11 mouse cellular contexts compared by ENCODE assay signal in the genomic region with DNA sequence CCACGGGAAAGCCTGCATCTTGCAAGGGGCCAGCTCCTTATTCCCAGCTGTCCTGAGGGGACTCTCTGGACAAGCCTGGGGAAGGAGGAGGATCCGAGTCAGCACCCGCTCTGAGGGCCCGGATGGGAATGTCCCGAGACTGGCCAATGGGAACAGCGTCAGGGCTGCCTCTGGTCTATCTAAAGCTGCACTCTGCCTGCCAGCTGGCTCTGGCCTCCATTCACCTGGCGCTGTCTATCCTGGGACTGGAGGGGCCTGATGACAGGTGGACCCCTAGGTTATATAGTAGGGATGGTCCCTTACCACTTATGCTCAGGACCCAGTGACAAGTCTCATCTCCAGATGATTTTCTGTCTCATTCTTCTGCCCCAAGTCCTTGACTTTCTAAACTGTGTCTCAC. TPM values are rescaled to one million over a fixed set of nuclear protein-coding genes. Genes with fewer than 3 reads are reported as not detected.
DNase-seq lines count a peak whose midpoint lies in the region; ATAC-seq lines count a peak whose summit lies in the region.
"Had no signal": no experiment of that assay in that cellular context is flagged by ENCODE, and none has a peak within 500 bp of the region (broad histone marks: within the 10 kb centered on the region; RNA-seq: fewer than 3 reads in every experiment).

No protein-coding gene starts in this region.

- no peak for DNase-seq in forebrain, embryonic 10.5 days (ENCODE audit: extremely low spot score, low spot score)
- peak; percentile 63 for DNase-seq in 3134 (ENCODE audit: extremely low read depth, insufficient read length, low spot score)
- DNase-seq in gastrocnemius, postnatal 36 days = no peak
- DNase-seq: gastrocnemius, postnatal 25 days had no signal

- H3K27me3 ChIP-seq in forebrain, embryonic 16.5 days (replicated peaks; ENCODE audit: control insufficient read depth, insufficient read depth, low read length) = no peaks in the 10 kb centered on the region
- H3K27me3 ChIP-seq in forebrain, embryonic 10.5 days (ENCODE audit: poor library complexity, severe bottlenecking) = peaks cover 15% of the 10 kb centered on the region; the same call in 1 of the 2 replicates
- no peaks in the 10 kb centered on the region; the same call in 1 of the 2 replicates for H3K27me3 ChIP-seq in midbrain, embryonic 12.5 days
- H3K27me3 ChIP-seq in midbrain, embryonic 15.5 days (replicated peaks) = no peaks in the 10 kb centered on the region
- H3K27me3 ChIP-seq in hindbrain, embryonic 16.5 days (replicated peaks; ENCODE audit: control insufficient read depth, insufficient read depth, low read length) = no peaks in the 10 kb centered on the region
- H3K27me3 ChIP-seq: embryonic facial prominence, embryonic 12.5 days had no signal

- 53% methylated on average over 7 of the region's 7 CpGs for WGBS in forebrain, embryonic 16.5 days
- WGBS in forebrain, embryonic 10.5 days = 72% methylated on average over 7 of the region's 7 CpGs
- 67% methylated on average over 7 of the region's 7 CpGs for WGBS in midbrain, embryonic 12.5 days
- WGBS in midbrain, embryonic 15.5 days = 64% methylated on average over 7 of the region's 7 CpGs
- WGBS in hindbrain, embryonic 16.5 days = 72% methylated on average over 7 of the region's 7 CpGs

- H3K4me1 ChIP-seq in forebrain, embryonic 16.5 days (replicated peaks; ENCODE audit: control insufficient read depth, insufficient read depth, low read length) = no peaks in the 10 kb centered on the region; the same call in 1 of the 2 replicates
- no peaks in the 10 kb centered on the region for H3K4me1 ChIP-seq in forebrain, embryonic 10.5 days
- H3K4me1 ChIP-seq in midbrain, embryonic 12.5 days = no peaks in the 10 kb centered on the region
- H3K4me1 ChIP-seq in midbrain, embryonic 15.5 days = no peaks in the 10 kb centered on the region
- no peaks in the 10 kb centered on the region for H3K4me1 ChIP-seq in hindbrain, embryonic 16.5 days (ENCODE audit: control insufficient read depth, insufficient read depth, low read depth, low read length)
- H3K4me1 ChIP-seq: embryonic facial prominence, embryonic 12.5 days had no signal

- peak; percentile 29 for ATAC-seq in forebrain, embryonic 16.5 days
- ATAC-seq in midbrain, embryonic 12.5 days (ENCODE audit: low FRiP score, low read depth) = 0 out of 2 replicates have a peak, but pooled peaks have one; percentile 30
- ATAC-seq in midbrain, embryonic 15.5 days (replicated peaks) = no peak; the same call in 1 of the 2 replicates
- peak; percentile 30; the same call in 1 of the 2 replicates for ATAC-seq in hindbrain, embryonic 16.5 days

- no peaks in the 10 kb centered on the region for H3K36me3 ChIP-seq in forebrain, embryonic 16.5 days (ENCODE audit: control insufficient read depth, insufficient read depth)
- H3K36me3 ChIP-seq in forebrain, embryonic 10.5 days (replicated peaks) = no peaks in the 10 kb centered on the region
- H3K36me3 ChIP-seq in midbrain, embryonic 12.5 days = no peaks in the 10 kb centered on the region
- no peaks in the 10 kb centered on the region for H3K36me3 ChIP-seq in midbrain, embryonic 15.5 days (replicated peaks)
- H3K36me3 ChIP-seq in hindbrain, embryonic 16.5 days (ENCODE audit: control insufficient read depth, insufficient read depth, low read length) = no peaks in the 10 kb centered on the region
- H3K36me3 ChIP-seq: embryonic facial prominence, embryonic 12.5 days had no signal

- H3K4me3 ChIP-seq in forebrain, embryonic 16.5 days (replicated peaks; ENCODE audit: low read length) = no peak overlapping the region
- no peak overlapping the region for H3K4me3 ChIP-seq in forebrain, embryonic 10.5 days
- no peak overlapping the region for H3K4me3 ChIP-seq in midbrain, embryonic 12.5 days
- H3K4me3 ChIP-seq in midbrain, embryonic 15.5 days = no peak overlapping the region
- no peak overlapping the region for H3K4me3 ChIP-seq in hindbrain, embryonic 16.5 days (ENCODE audit: low read length)
- H3K4me3 ChIP-seq: embryonic facial prominence, embryonic 12.5 days; layer of hippocampus, adult 2 months had no signal

- no peak overlapping the region for H3K9ac ChIP-seq in forebrain, embryonic 16.5 days (replicated peaks; ENCODE audit: low read depth, low read length)
- H3K9ac ChIP-seq in midbrain, embryonic 12.5 days (replicated peaks) = no peak overlapping the region
- no peak overlapping the region for H3K9ac ChIP-seq in midbrain, embryonic 15.5 days
- no peak overlapping the region for H3K9ac ChIP-seq in hindbrain, embryonic 16.5 days (ENCODE audit: low read depth, low read length)
- H3K9ac ChIP-seq: embryonic facial prominence, embryonic 12.5 days; liver, postnatal 0 days had no signal

- H3K9me3 ChIP-seq in forebrain, embryonic 16.5 days (ENCODE audit: control insufficient read depth, low read length) = no peaks in the 10 kb centered on the region
- H3K9me3 ChIP-seq in forebrain, embryonic 10.5 days = no peaks in the 10 kb centered on the region
- H3K9me3 ChIP-seq in midbrain, embryonic 12.5 days = no peaks in the 10 kb centered on the region
- no peaks in the 10 kb centered on the region for H3K9me3 ChIP-seq in midbrain, embryonic 15.5 days
- H3K9me3 ChIP-seq in hindbrain, embryonic 16.5 days (ENCODE audit: control insufficient read depth, low read length) = no peaks in the 10 kb centered on the region
- H3K9me3 ChIP-seq: embryonic facial prominence, embryonic 12.5 days had no signal

- H3K27ac ChIP-seq in forebrain, embryonic 16.5 days (ENCODE audit: low read length) = no peak overlapping the region
- H3K27ac ChIP-seq in forebrain, embryonic 10.5 days = no peak overlapping the region
- H3K27ac ChIP-seq in midbrain, embryonic 12.5 days (replicated peaks) = no peak overlapping the region
- H3K27ac ChIP-seq in midbrain, embryonic 15.5 days = no peak overlapping the region
- H3K27ac ChIP-seq in hindbrain, embryonic 16.5 days (ENCODE audit: low read depth, low read length) = no peak overlapping the region
- H3K27ac ChIP-seq: embryonic facial prominence, embryonic 12.5 days; layer of hippocampus, adult 2 months had no signal

- H3K4me2 ChIP-seq in forebrain, embryonic 16.5 days (ENCODE audit: low read length) = no peak overlapping the region
- no peak overlapping the region for H3K4me2 ChIP-seq in midbrain, embryonic 12.5 days (replicated peaks)
- no peak overlapping the region for H3K4me2 ChIP-seq in midbrain, embryonic 15.5 days
- H3K4me2 ChIP-seq in hindbrain, embryonic 16.5 days (ENCODE audit: low read length) = no peak overlapping the region
- H3K4me2 ChIP-seq: embryonic facial prominence, embryonic 12.5 days had no signal

- intact Hi-C loops in gastrocnemius, postnatal 36 days (cut with DNase I) = loop anchor here (1.0 to 10.0 kb wide), 2 partner anchors 155 to 430 kb away; no protein-coding TSS in a partner anchor

RNA-seq across cellular contexts. Expression of a gene that starts 11.6 kb away (rescaled TPM):
- polyA plus RNA-seq in forebrain, embryonic 16.5 days (2015; fragmentation: Nextera tagmentation; extraction: Ambion mirVana) = 2.0 TPM in 2 replicates
- 0.40 and 0.84 TPM in 2 replicates for polyA plus RNA-seq in forebrain, embryonic 10.5 days (2016; fragmentation: Nextera tagmentation; extraction: Ambion mirVana)
- 0.36 and 0.45 TPM in 2 replicates for polyA plus RNA-seq in midbrain, embryonic 12.5 days (2016; fragmentation: Nextera tagmentation; extraction: Ambion mirVana)
- polyA plus RNA-seq in midbrain, embryonic 15.5 days (2015; fragmentation: Nextera tagmentation; extraction: Ambion mirVana) = 2.2 and 3.1 TPM in 2 replicates
- polyA plus RNA-seq in hindbrain, embryonic 16.5 days (2015; fragmentation: Nextera tagmentation; extraction: Ambion mirVana) = 1.6 and 2.1 TPM in 2 replicates
- 1 to 10 TPM; 1.4 to 1.8 TPM for total RNA-seq in gastrocnemius, postnatal 36 days (2021)

RNA-seq across cellular contexts. Expression of a gene that starts 29.1 kb away (rescaled TPM):
- 60.1 and 65.6 TPM in 2 replicates for polyA plus RNA-seq in forebrain, embryonic 16.5 days (2015; fragmentation: Nextera tagmentation; extraction: Ambion mirVana)
- polyA plus RNA-seq in forebrain, embryonic 10.5 days (2016; fragmentation: Nextera tagmentation; extraction: Ambion mirVana) = 80.2 and 81.1 TPM in 2 replicates
- 50.1 and 51.3 TPM in 2 replicates for polyA plus RNA-seq in midbrain, embryonic 12.5 days (2016; fragmentation: Nextera tagmentation; extraction: Ambion mirVana)
- 51.6 and 52.7 TPM in 2 replicates for polyA plus RNA-seq in midbrain, embryonic 15.5 days (2015; fragmentation: Nextera tagmentation; extraction: Ambion mirVana)
- polyA plus RNA-seq in hindbrain, embryonic 16.5 days (2015; fragmentation: Nextera tagmentation; extraction: Ambion mirVana) = 57.7 and 65.3 TPM in 2 replicates
- 10 to 100 TPM; 40.5 to 50.0 TPM for total RNA-seq in gastrocnemius, postnatal 36 days (2021)
